Mouse (Mus musculus) retina, embryonic 14.5 days (tissue): ENCODE results near the gene Strn.

Experiments used
- DNase-seq: peaks from one replicate; pipeline ENCODE4 v3.0.0-alpha.2; 2015; ENCODE audit warnings: low spot score

Gene Strn

GRCm38 (mm10) chr17:78737096-78737495 lies at the start of gene Strn:
Gene Strn, minus strand, starts transcription at chr17:78737196.
- DNase-seq: no peak

DNA sequence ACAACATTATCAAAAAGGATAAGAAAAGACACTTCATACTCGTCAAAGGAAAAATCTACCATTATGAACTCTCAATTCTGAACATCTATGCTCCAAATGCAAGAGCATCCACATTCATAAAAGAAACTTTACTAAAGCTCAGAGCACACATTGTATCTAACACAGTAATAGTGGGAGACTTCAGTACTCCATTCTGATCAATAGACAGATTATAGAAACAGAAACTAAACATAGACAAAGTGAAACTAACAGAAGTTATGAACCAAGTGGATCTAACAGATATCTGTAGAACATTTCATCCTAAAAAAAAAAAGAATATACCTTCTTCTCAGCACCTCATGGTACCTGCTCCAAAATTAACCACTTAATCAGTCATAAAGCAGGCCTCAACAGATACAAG lies 41.8 kb upstream of the Strn start:
- no peak for DNase-seq

DNA sequence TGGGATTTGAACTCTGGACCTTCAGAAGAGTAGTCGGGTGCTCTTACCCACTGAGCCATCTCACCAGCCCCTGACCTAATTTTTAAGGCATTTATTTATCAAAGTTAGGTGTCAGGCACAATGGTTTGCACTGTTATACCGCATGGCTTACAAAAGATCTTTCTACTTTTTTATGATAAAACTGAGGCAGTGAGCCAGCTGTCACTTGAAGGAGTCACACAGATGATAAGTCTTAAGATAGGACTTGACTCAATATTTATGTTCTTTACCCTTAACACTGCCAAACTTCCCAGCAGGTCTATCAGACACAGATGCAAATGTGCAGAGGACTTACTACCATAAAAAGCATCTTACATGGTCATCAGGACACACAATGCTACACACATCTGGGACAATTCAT lies 35.3 kb upstream of the Strn start:
- DNase-seq: no peak

- no peak for DNase-seq
These were observed 33.9 kb upstream of the Strn start for GRCm38 (mm10) chr17:78770932-78771331.

DNA sequence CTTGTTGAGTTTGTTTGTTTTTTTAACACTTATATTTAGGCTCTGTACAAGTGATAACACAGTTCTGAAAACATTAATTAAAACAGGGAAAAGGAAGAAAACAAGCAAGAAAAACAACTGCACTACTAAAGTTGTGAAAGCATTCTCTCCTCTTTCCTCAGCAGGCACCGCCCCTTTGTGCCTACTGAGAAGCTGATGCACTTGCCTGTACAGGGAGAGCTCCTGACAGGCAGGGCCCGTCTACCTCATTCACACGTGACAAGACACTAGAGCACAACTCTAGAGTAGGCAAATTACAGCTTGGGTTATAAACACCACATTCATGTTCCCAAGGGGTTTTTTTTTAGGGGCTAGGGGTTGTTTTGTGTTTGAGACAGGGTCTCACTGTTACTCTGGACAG lies 32.3 kb upstream of the Strn start:
- no peak for DNase-seq

- no peak for DNase-seq
These were observed 31.9 kb upstream of the Strn start for GRCm38 (mm10) chr17:78768937-78769336.

GRCm38 (mm10) chr17:78767546-78767945 lies 30.6 kb upstream of the Strn start:
- no peak for DNase-seq

GRCm38 (mm10) chr17:78766084-78766483 lies 29.1 kb upstream of the Strn start:
- DNase-seq: no peak

GRCm38 (mm10) chr17:78763272-78763671 lies 26.3 kb upstream of the Strn start:
- no peak for DNase-seq

- DNase-seq: no peak
These were observed 16.1 kb upstream of the Strn start for GRCm38 (mm10) chr17:78752938-78753655.

- DNase-seq: no peak
These were observed 15.1 kb upstream of the Strn start for GRCm38 (mm10) chr17:78752064-78752463.

DNA sequence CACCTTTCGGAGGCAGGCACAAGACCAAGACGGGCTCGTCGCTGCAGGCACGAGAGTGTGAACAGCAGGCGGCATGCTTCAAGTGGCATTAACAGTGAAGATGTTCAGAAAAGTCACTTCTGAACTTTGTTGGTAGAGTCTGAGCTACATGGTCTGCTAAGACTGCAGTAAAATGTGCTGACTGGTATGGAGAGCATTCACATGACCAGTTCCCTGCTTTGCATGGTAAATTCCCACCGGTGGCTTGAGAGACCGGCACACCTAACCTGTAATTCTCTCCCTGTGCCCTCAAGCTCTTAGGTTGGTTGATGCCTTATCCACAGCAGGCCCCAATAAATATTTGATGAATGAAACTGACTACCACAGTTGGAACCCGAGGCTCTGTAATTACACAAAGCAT lies 11.4 kb upstream of the Strn start:
- no peak for DNase-seq

DNA sequence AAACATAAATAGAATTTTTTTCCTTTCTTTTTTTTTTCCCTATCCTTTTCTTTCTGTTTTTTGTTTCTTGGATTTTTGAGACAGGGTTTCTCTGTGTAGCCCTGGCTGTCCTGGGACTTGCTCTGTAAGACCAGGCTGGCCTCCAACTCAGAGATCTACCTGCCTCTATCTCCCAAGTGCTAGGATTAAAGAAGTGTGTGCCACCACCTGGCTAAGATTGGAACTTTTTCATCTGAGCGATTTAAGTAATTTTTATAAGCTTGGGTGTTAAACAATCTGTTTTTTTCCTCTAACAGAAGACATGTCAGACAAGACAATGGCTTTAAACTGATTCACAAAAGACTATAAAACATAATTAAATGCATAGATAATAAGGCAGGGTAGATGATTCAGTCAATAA lies 1.4 kb upstream of the Strn start:
- no peak for DNase-seq

- DNase-seq: no peak
These were observed 775 bp upstream of the Strn start for GRCm38 (mm10) chr17:78737771-78738170.

DNA sequence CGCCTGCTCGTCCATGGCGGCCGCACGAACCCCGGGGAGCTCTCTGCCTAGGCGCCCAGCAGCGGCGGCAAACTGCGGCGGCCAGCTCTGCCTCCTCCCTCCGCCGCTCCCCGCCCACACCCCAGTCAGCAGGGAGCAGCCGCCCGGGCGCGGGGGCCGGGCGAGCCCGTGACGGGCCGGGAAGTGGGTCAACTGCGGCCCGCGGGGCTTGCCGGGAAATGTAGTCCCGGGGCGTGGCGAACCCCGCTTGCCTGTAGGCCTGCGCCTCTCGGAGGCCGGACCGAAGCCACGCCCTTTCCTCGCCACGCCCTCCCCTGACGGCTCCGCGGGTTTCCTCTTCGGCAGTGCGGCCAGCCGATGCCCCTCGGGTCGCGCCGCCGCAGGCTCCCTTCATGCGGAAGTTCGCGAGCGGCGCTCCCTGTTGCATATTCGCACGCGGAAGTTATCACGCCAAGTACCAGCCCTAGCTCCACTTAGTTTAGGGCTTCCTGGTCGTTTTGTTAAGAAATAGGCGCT lies 465 bp downstream of the Strn start:
- peak; percentile 99 for DNase-seq

GRCm38 (mm10) chr17:78735731-78736472 lies 1.1 kb downstream of the Strn start:
- DNase-seq: no peak

GRCm38 (mm10) chr17:78734806-78735205 lies 2.2 kb downstream of the Strn start:
- no peak for DNase-seq

GRCm38 (mm10) chr17:78732056-78732455 lies 4.9 kb downstream of the Strn start:
- DNase-seq: no peak

DNA sequence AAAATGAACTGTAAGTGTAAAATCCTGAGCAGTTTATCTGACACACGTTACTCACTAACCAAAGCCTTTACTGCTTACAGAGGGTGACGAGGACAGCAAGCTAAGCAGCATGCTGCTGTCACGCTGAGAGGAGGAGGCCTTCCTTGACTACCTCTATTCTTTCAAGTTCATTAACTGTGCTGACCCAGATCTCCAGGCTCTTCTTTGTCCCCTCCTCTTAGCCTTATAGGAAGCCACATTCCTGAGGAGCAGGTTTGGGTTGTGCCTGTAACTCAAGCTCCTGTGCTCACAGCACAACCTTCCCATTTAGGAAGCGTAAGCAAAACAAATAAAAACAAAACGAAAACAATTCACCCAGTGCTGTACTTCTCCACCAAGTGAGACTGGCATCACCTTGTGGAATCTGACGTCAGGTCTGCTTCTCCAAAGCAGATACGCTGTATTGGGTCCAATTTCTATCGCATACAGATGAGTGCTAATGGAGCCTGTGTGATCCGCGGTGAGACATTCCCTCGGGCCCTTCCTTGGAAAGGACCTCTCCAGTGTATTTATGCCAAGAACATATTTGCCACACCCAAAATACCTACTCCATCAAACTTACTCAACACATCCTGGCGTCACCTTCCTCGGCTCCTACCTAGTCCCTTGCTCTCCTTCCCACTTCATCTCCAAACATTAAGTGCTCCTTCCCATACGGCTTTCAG lies 10.1 kb downstream of the Strn start:
- DNase-seq: peak; percentile 70

GRCm38 (mm10) chr17:78724461-78725055 lies 12.4 kb downstream of the Strn start:
- no peak for DNase-seq

- DNase-seq: no peak
These were observed 15.3 kb downstream of the Strn start for GRCm38 (mm10) chr17:78721690-78722089.

- no peak for DNase-seq
These were observed 17.9 kb downstream of the Strn start for GRCm38 (mm10) chr17:78719086-78719485.
